Mouse (Mus musculus): Measurements from ENCODE around the gene Sod2. TPM values are rescaled to one million over a fixed set of nuclear protein-coding genes. Genes with fewer than 3 reads are reported as not detected.

Sod2 gene
- polyA plus RNA-seq (2012; rRNA removed) = 446 and 547 TPM in 2 replicates

DNA sequence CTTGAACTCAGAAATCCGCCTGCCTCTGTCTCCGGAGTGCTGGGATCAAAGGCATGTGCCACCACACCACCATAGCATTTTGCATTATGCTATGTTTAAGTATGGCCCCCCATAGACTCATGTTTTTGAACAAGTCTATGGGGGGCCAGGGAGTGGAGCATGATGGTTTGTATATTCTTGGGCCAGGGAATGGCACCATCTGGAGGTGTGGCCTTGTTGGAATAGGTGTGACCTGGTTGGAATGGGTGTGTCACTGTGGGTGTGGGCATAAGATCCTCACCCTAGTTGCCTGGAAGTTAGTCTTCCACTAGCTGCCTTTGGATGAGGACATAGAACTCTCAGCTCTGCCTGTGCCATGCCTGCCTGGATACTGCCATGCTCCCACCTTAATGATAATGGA lies at the start of gene Sod2:
Gene Sod2 (plus strand): TSS at position 301 of the 400 bp plus-strand sequence.

GRCm38 (mm10) chr17:12960331-12960873 lies 46.2 kb upstream of the Sod2 start, which contains the start of gene Acat2:
Gene Acat2, minus strand, starts transcription at chr17:12960747.

DNA sequence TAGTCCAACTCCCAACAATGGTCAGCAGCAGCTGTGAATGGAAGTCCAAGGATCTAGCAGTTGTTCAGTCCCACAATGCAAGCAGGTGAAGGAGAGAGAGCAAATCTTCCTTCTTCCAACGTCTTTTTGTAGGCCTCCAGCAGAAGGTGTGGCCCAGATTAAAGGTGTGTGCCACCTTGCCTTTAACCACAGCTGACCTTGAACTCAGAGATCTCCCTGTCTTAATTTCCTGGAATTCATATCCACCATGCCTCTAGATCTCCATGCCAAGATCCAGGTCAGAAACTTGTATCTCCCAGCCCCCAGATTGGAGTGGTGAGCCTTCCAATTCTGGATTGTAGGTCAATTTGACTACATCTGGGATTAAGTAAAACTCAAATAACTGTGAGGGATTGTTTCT lies 12.6 kb upstream of the Sod2 start, which contains the start of gene Wtap:
Gene Wtap (minus strand): TSS at position 101 of the 400 bp plus-strand sequence.

GRCm38 (mm10) chr17:13052124-13052813 lies 45.6 kb downstream of the Sod2 start, which contains the start of gene Gpr31b:
Gene Gpr31b, minus strand, starts transcription at chr17:13052296.

DNA sequence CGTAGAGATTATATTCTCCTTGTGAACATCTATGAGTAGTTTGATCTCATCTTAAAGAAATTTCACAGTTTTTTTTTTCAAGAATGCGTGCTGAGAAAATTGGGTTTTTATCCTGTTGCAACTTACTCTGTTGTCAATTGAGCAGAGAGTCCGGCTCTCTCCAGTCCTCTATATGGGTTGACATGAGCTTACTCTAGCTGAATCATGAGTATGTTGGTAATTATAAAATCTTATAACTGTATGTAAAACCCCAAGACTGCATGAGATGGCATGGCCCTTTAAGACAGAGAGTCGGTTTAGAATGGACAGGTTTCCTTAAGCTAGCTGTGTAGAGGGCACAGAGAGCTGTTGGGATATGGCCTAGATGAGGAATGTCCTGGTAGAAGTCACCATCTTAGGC lies 54.2 kb downstream of the Sod2 start, which contains the start of gene Tcp10b:
Gene Tcp10b (plus strand): TSS at position 301 of the 400 bp plus-strand sequence.

Other genes starting within 250 kb of the Sod2 start
- gene Igf2r, start 237.2 kb upstream of the Sod2 start, polyA plus RNA-seq (2012; rRNA removed) = 25.9 and 29.7 TPM in 2 replicates
- gene Mas1, start 138.7 kb upstream of the Sod2 start, polyA plus RNA-seq (2012; rRNA removed) = not detected in 2 replicates
- 0.06 and 0.07 TPM in 2 replicates for gene Mrgprh, start 130.8 kb upstream of the Sod2 start, polyA plus RNA-seq (2012; rRNA removed)
- gene Pnldc1, start 96.6 kb upstream of the Sod2 start, polyA plus RNA-seq (2012; rRNA removed) = 0.53 and 0.86 TPM in 2 replicates
- 30.1 and 45.5 TPM in 2 replicates for gene Tcp1, start 91.1 kb upstream of the Sod2 start, polyA plus RNA-seq (2012; rRNA removed)
- gene Mrpl18, start 90.5 kb upstream of the Sod2 start, polyA plus RNA-seq (2012; rRNA removed) = 27.8 and 32.2 TPM in 2 replicates
- gene Acat3, start 66.2 kb upstream of the Sod2 start, polyA plus RNA-seq (2012; rRNA removed) = not detected in 2 replicates
- 10.6 and 12.6 TPM in 2 replicates for gene Acat2, start 46.1 kb upstream of the Sod2 start, polyA plus RNA-seq (2012; rRNA removed)
- gene Wtap, start 12.7 kb upstream of the Sod2 start, polyA plus RNA-seq (2012; rRNA removed) = 11.0 and 13.4 TPM in 2 replicates
- gene Gpr31b, start 45.5 kb downstream of the Sod2 start, polyA plus RNA-seq (2012; rRNA removed) = 0.27 and 0.37 TPM in 2 replicates
- gene Tcp10b, start 54.3 kb downstream of the Sod2 start, polyA plus RNA-seq (2012; rRNA removed) = 0.05 and 0.27 TPM in 2 replicates
- not detected in 2 replicates for gene Unc93a, start 125.0 kb downstream of the Sod2 start, polyA plus RNA-seq (2012; rRNA removed)
- not detected in 2 replicates for gene Smok2a, start 214.3 kb downstream of the Sod2 start, polyA plus RNA-seq (2012; rRNA removed)
- not detected in 2 replicates for gene Smok2b, start 223.4 kb downstream of the Sod2 start, polyA plus RNA-seq (2012; rRNA removed)

Data from colon, adult 2 months (tissue).